In genomic region chr7:126088155-126088554, GRCm38 (mm10) we compare ENCODE assay signal across 11 mouse cellular contexts. TPM values are rescaled to one million over a fixed set of nuclear protein-coding genes. Genes with fewer than 3 reads are reported as not detected.
A peak's percentile ranks its signal among the peaks of the same experiment; 100 is the strongest.
DNase-seq lines count a peak whose midpoint lies in the region; ATAC-seq and TF ChIP-seq lines count a peak whose summit lies in the region.
"Had no signal": no experiment of that assay in that cellular context is flagged by ENCODE, and none has a peak within 500 bp of the region (broad histone marks: within the 10 kb centered on the region; RNA-seq: fewer than 3 reads in every experiment).

No protein-coding gene starts in this region.

- no peak overlapping the region for H3K4me3 ChIP-seq in left cerebral cortex, adult 2 months

- no peak overlapping the region for H3K27ac ChIP-seq in left cerebral cortex, adult 2 months

- no peak for ATAC-seq in frontal cortex, adult (ENCODE audit: low TSS enrichment)

- peak; percentile 40 to 73 for DNase-seq in cerebellum, postnatal 14 days
- DNase-seq in cerebellum, adult 9-10 months: no peak
- no peak for DNase-seq in left cerebral cortex, adult 2 months (ENCODE audit: extremely low spot score in 1 of 2, low spot score in 2 of 2)
- no peak for DNase-seq in left cerebral cortex, adult 11 months (ENCODE audit: low spot score)
- DNase-seq in CD4-positive helper T cell, adult 2 months (ENCODE audit: low read depth, low spot score): peak; percentile 28
- DNase-seq in induced T-regulatory cell, adult 2 months (ENCODE audit: low read depth): peak; percentile 58
- no peak for DNase-seq in thymus, adult 18-20 months
- DNase-seq: adrenal gland, adult 2 months; layer of hippocampus, postnatal 36 days had no signal

- intact Hi-C loops in left cerebral cortex, adult 2 months (cut with DNase I): loop anchor here (5.0 kb wide), 2 partner anchors 341 to 411 kb away; no protein-coding TSS in a partner anchor

- TF ChIP-seq CTCF in left cerebral cortex, adult 2 months (IDR thresholded peaks at IDR 0.05): peak; percentile 46

RNA-seq across cellular contexts. Expression of gene Gsg1l, which starts 5.9 kb away (rescaled TPM):
- 10 to 100 TPM; 74.9 to 77.5 TPM for total RNA-seq in left cerebral cortex, adult 2 months (2021)
- total RNA-seq: megakaryocyte-erythroid progenitor cell, adult 5-6 weeks had no signal

Comparison
In these comparisons a context has a peak if more than half of its experiments do, and no peak if none do; other contexts are left out.
1. DNase-seq: peak in cerebellum, postnatal 14 days (2 of 2), CD4-positive helper T cell, adult 2 months (single experiment) and induced T-regulatory cell, adult 2 months (single experiment); none in cerebellum, adult 9-10 months (single experiment), left cerebral cortex, adult 2 months (0 of 2), left cerebral cortex, adult 11 months (single experiment) and thymus, adult 18-20 months (0 of 2).